Mouse (Mus musculus) spleen, adult 2 months (tissue): ENCODE measurements around the gene Fpgs.

Experiments
- CTCF ChIP-seq: fragments of 200-500 bp; IDR thresholded peaks from 2 replicates; pipeline ENCODE4 v1.5.1; 2011; ENCODE audit warnings: mild to moderate bottlenecking, inconsistent platforms; ENCODE audit not compliant: insufficient read depth, insufficient read length, insufficient replicate concordance; ENCODE audit errors: extremely low read depth
- POLR2A ChIP-seq: fragments of 200-500 bp; IDR thresholded peaks from 2 replicates; pipeline ENCODE4 v1.6.1; 2011; ENCODE audit warnings: low read depth, low read length, inconsistent platforms

DNA sequence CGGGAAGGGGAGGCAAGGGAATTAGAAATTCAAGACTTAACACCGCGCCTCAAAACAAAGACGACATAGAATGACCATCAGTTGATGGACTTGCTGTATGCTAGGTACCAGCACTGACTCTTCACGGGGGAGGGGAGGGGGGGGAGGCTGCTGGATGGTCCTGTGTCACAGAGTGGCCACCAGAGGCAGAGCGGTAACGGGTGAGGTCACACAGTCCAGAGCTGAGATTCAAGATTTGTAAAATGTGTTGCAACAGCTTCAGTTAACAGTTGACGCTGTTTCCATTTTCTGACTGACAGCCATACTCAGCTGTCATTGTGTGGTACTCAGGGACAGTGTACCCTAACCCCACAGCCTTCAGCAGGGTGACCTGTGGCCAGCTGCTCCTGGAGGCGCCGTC lies 48.2 kb upstream of the Fpgs start:
- TF ChIP-seq CTCF (no peak), POLR2A (no peak)
